ENCODE assay signal across 21 mouse cellular contexts in the genomic region with DNA sequence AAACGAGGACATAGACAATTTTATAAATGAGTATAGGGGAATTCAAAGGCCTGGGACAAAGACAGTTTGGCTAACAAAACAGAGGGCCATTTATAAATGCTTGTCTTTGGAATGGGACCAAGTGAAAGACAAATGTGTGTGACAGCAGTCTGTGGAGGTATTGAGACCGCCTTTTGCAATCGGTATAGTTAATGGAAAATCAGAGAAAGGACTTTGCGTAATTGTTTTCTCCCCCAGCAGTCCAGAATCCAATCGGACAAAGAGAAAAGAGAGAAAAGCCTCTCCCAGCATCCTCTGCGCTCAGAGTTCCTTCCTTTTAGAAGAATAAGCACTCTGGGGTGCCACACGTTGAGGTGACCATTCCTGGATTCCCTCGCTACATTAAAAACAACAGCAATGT. TPM values are rescaled to one million over a fixed set of nuclear protein-coding genes. Genes with fewer than 3 reads are reported as not detected.
DNase-seq lines count a peak whose midpoint lies in the region; ATAC-seq and TF ChIP-seq lines count a peak whose summit lies in the region.
"Had no signal": no experiment of that assay in that cellular context is flagged by ENCODE, and none has a peak within 500 bp of the region (broad histone marks: within the 10 kb centered on the region; RNA-seq: fewer than 3 reads in every experiment).

No protein-coding gene starts in this region.

- DNase-seq in forebrain, postnatal 0 days, result no peak
- no peak for DNase-seq in kidney, postnatal 36 days
- no peak for DNase-seq in lung, postnatal 4 days
- DNase-seq in urinary bladder, adult 2 months (ENCODE audit: low spot score), result no peak
- DNase-seq: adrenal gland, postnatal 14 days; cerebellum, adult 11 months; cerebellum, postnatal 10 days; gastrocnemius, postnatal 36 days; kidney, adult 18-20 months; kidney, postnatal 14 days; left cerebral cortex, postnatal 4 days; lung, adult 2 months; retina, postnatal 1 day; thymus, adult 2 months had no signal

- H3K9ac ChIP-seq in forebrain, embryonic 12.5 days, result no peak overlapping the region
- H3K9ac ChIP-seq in forebrain, postnatal 0 days, result no peak overlapping the region
- H3K9ac ChIP-seq in kidney, embryonic 15.5 days, result no peak overlapping the region
- no peak overlapping the region for H3K9ac ChIP-seq in lung, embryonic 15.5 days
- H3K9ac ChIP-seq in forebrain, embryonic 15.5 days (replicated peaks), result no peak overlapping the region

- H3K4me3 ChIP-seq in forebrain, embryonic 12.5 days (replicated peaks), result no peak overlapping the region
- H3K4me3 ChIP-seq in forebrain, postnatal 0 days (ENCODE audit: low read depth, low read length), result no peak overlapping the region
- no peak overlapping the region for H3K4me3 ChIP-seq in kidney, embryonic 15.5 days (replicated peaks)
- H3K4me3 ChIP-seq in lung, embryonic 15.5 days, result no peak overlapping the region
- H3K4me3 ChIP-seq in forebrain, embryonic 15.5 days, result no peak overlapping the region
- H3K4me3 ChIP-seq: left cerebral cortex, adult 2 months had no signal

- no peaks in the 10 kb centered on the region for H3K27me3 ChIP-seq in forebrain, embryonic 12.5 days
- H3K27me3 ChIP-seq in forebrain, postnatal 0 days (ENCODE audit: insufficient read depth, low read length), result no peaks in the 10 kb centered on the region
- no peaks in the 10 kb centered on the region for H3K27me3 ChIP-seq in kidney, embryonic 15.5 days
- H3K27me3 ChIP-seq in lung, embryonic 15.5 days, result no peaks in the 10 kb centered on the region
- no peaks in the 10 kb centered on the region for H3K27me3 ChIP-seq in forebrain, embryonic 15.5 days

- no peak overlapping the region for H3K4me2 ChIP-seq in forebrain, embryonic 12.5 days
- H3K4me2 ChIP-seq in forebrain, postnatal 0 days (ENCODE audit: low read depth), result no peak overlapping the region
- no peak overlapping the region for H3K4me2 ChIP-seq in kidney, embryonic 15.5 days
- no peak overlapping the region for H3K4me2 ChIP-seq in lung, embryonic 15.5 days
- H3K4me2 ChIP-seq in forebrain, embryonic 15.5 days (replicated peaks), result no peak overlapping the region

- H3K27ac ChIP-seq in forebrain, embryonic 12.5 days, result peak overlapping the region; percentile 76
- no peak overlapping the region for H3K27ac ChIP-seq in forebrain, postnatal 0 days (ENCODE audit: low read depth, low read length)
- H3K27ac ChIP-seq in kidney, embryonic 15.5 days, result 0 out of 2 replicates have a peak overlapping the region, but pooled peaks have one; percentile 65
- peak overlapping the region; percentile 67; the same call in 1 of the 2 replicates for H3K27ac ChIP-seq in lung, embryonic 15.5 days
- 0 out of 2 replicates have a peak overlapping the region, but pooled peaks have one; percentile 23 for H3K27ac ChIP-seq in forebrain, embryonic 15.5 days (replicated peaks)
- H3K27ac ChIP-seq: left cerebral cortex, adult 2 months had no signal

- no peaks in the 10 kb centered on the region for H3K9me3 ChIP-seq in forebrain, embryonic 12.5 days
- H3K9me3 ChIP-seq in forebrain, postnatal 0 days (ENCODE audit: low read length), result no peaks in the 10 kb centered on the region
- H3K9me3 ChIP-seq in kidney, embryonic 15.5 days (replicated peaks), result no peaks in the 10 kb centered on the region
- H3K9me3 ChIP-seq in lung, embryonic 15.5 days, result no peaks in the 10 kb centered on the region
- H3K9me3 ChIP-seq in forebrain, embryonic 15.5 days, result no peaks in the 10 kb centered on the region
- H3K9me3 ChIP-seq: G1E had no signal

- no peak for TF ChIP-seq CTCF in forebrain, postnatal 0 days (IDR thresholded peaks at IDR 0.05; ENCODE audit: low read depth)

- no peaks in the 10 kb centered on the region for H3K36me3 ChIP-seq in forebrain, embryonic 12.5 days (replicated peaks)
- H3K36me3 ChIP-seq in forebrain, postnatal 0 days (ENCODE audit: insufficient read depth), result no peaks in the 10 kb centered on the region
- no peaks in the 10 kb centered on the region for H3K36me3 ChIP-seq in kidney, embryonic 15.5 days
- H3K36me3 ChIP-seq in lung, embryonic 15.5 days, result no peaks in the 10 kb centered on the region
- H3K36me3 ChIP-seq in forebrain, embryonic 15.5 days, result no peaks in the 10 kb centered on the region
- H3K36me3 ChIP-seq: G1E had no signal

- H3K4me1 ChIP-seq in forebrain, embryonic 12.5 days, result peaks cover 16% of the 10 kb centered on the region; the same call in 1 of the 2 replicates
- peaks cover 8% of the 10 kb centered on the region for H3K4me1 ChIP-seq in forebrain, postnatal 0 days (ENCODE audit: insufficient read depth)
- H3K4me1 ChIP-seq in kidney, embryonic 15.5 days, result peaks cover 22% of the 10 kb centered on the region
- peaks cover 25% of the 10 kb centered on the region for H3K4me1 ChIP-seq in lung, embryonic 15.5 days
- H3K4me1 ChIP-seq in forebrain, embryonic 15.5 days, result peaks cover 12% of the 10 kb centered on the region

- WGBS in forebrain, embryonic 12.5 days, result 22% methylated on average over 8 of the region's 8 CpGs
- 14% methylated on average over 8 of the region's 8 CpGs for WGBS in forebrain, postnatal 0 days
- 80% methylated on average over 8 of the region's 8 CpGs for WGBS in kidney, embryonic 15.5 days
- WGBS in lung, embryonic 15.5 days, result 64% methylated on average over 8 of the region's 8 CpGs
- 9% methylated on average over 8 of the region's 8 CpGs for WGBS in forebrain, embryonic 15.5 days

- no peak for ATAC-seq in forebrain, embryonic 12.5 days (ENCODE audit: low FRiP score)
- ATAC-seq in forebrain, postnatal 0 days, result no peak
- ATAC-seq in kidney, embryonic 15.5 days (replicated peaks; ENCODE audit: low FRiP score), result no peak
- ATAC-seq in lung, embryonic 15.5 days (ENCODE audit: borderline replicate concordance, extremely low read depth, low FRiP score, low TSS enrichment), result no peak
- no peak for ATAC-seq in forebrain, embryonic 15.5 days (replicated peaks)
- ATAC-seq: activated CD4-positive, CD25-positive, alpha-beta regulatory T cell, adult 4 months had no signal

RNA-seq across cellular contexts. Expression of a gene that starts 32.6 kb away (rescaled TPM):
- polyA plus RNA-seq in forebrain, embryonic 12.5 days (2016; fragmentation: Nextera tagmentation; extraction: Ambion mirVana), result 91.5 and 96.5 TPM in 2 replicates
- total RNA-seq in forebrain, postnatal 0 days (2014; rRNA removed), result 15.3 and 24.1 TPM in 2 replicates
- 37.0 and 43.8 TPM in 2 replicates for polyA plus RNA-seq in forebrain, postnatal 0 days (2015; fragmentation: Nextera tagmentation; extraction: Ambion mirVana)
- polyA plus RNA-seq in kidney, embryonic 15.5 days (2015; fragmentation: Nextera tagmentation; extraction: Ambion mirVana), result 136 and 154 TPM in 2 replicates
- polyA plus RNA-seq in lung, embryonic 15.5 days (2015; fragmentation: Nextera tagmentation; extraction: Ambion mirVana), result 139 and 147 TPM in 2 replicates
- polyA plus RNA-seq in forebrain, embryonic 15.5 days (2015; fragmentation: Nextera tagmentation; extraction: Ambion mirVana), result 28.2 and 35.3 TPM in 2 replicates
- 141 and 167 TPM in 2 replicates for polyA plus RNA-seq in urinary bladder, adult 2 months (2012; rRNA removed)
